Mouse (Mus musculus) kidney, adult 8-10 months (tissue): ENCODE results near the gene Klhl22.

ENCODE experiments used
- DNase-seq, 2 experiments: peaks; one replicate each; pipeline ENCODE4 v3.0.0; 2022

The Klhl22 gene

DNA sequence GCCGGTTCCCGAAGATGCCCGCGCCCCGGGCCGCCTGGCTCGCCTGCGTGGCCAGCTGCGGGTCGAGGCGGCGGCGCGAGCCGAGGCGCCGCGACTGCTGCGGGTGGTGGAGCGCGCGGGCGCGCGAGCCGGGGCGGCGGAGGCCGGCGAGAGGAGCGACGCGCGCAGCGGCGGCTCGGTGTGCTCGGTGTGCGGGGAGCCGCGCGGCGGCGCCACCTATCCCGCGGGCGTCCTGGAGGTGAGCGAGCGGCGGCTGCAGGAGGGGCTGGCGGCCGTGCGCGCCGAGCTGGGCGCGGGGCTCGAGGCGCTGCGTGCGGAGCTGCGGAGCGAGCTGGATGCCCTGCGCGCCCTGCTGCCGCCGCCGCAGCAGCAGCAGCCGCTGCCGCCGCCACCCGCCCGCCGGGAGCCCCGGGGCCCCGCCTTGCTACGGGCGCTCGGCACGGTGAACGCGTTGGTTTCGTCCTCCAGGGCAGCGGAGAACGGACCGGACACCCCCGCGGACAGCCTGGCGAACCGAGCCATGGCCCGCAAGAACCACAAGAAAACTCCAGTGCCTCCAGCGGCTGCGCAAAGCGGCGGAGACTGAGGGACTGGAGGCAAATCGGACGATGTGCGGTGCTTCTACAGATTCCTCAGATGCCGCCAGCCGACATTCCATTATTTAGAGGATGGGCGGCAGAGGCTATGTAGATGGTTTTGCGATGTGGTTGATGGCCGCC lies 74.4 kb downstream of the Klhl22 start:
- no peak for DNase-seq

DNA sequence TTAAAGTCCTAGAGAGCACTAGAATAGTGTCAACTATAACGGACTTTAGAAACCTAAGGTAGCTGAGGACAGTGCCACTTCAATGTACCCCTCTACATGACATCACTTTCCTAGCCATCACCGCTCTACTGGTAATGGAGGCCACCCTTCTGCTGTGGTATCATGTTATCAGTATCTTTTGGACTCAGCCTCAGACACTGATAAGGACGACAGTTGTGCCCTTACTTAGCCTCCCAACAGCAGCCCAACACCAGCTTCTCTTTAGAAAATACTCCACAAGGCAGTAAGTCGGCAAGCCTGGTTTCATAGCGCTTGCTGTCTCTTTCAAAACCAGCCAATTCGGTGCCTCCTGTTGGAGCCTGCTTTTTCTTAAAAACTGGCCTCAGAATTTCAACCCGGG lies 75.1 kb downstream of the Klhl22 start:
- DNase-seq = no peak

DNA sequence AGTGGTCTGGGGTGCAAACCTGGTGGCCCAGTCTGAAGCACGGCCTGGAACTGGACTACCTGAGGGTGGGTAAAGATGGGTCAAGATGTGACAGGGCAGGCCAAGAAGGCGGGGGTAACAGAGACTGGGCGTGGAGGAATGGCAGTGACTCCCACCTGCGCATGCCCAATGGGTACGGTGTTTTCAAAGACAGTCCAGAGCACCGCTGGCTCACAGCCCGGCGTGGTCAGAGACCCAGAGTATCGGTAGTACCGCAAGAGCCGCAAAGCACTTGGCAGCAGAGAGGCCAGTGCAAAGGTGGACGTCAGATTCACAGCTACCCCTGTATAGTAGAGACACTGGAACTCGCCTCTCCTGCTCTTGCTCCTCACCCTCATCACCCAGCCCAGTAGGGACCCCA lies 76.1 kb downstream of the Klhl22 start:
- no peak for DNase-seq

DNA sequence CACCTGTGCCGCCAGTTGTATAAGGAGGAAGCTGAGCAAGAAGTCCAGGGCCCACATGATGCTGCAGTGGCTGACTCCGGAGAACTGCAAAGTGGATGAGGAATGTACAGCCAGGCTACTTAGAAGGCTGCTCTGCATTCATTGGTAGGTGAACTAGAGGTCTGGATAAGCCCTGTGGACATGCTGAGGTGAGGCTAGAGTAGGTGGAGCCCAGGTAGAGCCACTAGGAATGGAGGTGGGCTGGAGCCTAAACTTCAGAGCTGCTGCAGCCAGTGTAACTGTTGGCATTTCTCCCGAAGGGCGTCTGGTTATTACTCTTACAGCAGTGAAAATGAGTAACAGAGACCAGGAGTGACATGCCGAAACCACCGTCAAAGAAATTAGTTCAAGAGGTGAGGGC lies 78.6 kb downstream of the Klhl22 start, which contains the start of gene Car15:
Gene Car15 (minus strand): TSS at position 314 of the 400 bp plus-strand sequence.
- DNase-seq = peak; percentile 26 to 49

DNA sequence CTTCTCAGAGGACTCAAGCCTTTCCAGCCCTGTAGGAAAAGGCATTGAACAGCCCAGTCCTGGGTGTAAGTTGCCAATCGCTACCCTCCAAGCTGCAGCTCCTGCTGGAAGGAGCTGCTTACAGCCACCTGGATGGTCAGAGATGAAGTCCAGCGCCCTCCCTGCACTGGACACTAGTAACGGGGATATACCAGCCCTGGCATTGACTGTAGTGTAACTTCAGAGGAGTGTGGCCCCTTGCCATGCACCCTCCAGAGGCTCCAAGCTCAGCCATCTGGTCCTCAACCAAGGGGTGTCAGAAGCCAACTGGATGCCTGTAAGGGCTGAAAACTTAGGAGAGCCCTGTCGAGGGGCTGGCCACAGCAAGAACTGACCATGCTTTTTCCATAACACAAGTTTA lies 80.6 kb downstream of the Klhl22 start:
- DNase-seq = no peak

DNA sequence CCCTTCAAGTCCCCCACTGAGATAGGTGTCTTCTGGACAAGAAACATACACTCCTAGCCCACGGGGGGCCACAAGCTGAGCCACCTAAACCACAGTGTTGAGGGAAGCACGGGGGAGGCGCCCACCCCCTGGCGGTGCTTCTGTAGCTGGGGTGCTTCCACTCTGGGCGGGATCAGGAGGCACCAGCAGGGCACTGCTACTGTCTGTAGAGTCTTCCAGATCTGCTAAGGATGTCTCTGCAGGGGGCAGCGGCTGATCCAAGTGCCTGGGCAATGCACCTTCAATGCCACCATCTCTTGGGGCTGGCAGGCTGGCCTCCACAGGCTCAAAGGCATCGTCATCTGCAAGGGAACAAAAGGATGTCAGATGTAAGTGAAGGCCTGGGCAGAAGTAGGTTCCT lies 83.0 kb downstream of the Klhl22 start:
- DNase-seq = no peak
